Mouse (Mus musculus) left cerebral cortex, postnatal 36 days (tissue): ENCODE measurements around the gene Anxa2. TPM values are rescaled to one million over a fixed set of nuclear protein-coding genes. Genes with fewer than 3 reads are reported as not detected.

Experiments
- DNase-seq, 2 experiments: peaks; one replicate each; pipeline ENCODE4 v3.0.0; 2021 to 2022; ENCODE audit warnings: low spot score in 2 of 2, mixed read lengths in 1 of 2
- intact Hi-C: fragments of 180-260 bp; cut with DNase I; formaldehyde crosslinking; loops from one replicate; pipeline ENCODE4 v1.15.1; 2025
- microRNA-seq: library from miRNA; unstranded; fragments of <30 nt; microRNA quantifications from one replicate; pipeline ENCODE4 v1.2.0, GENCODE M21; 2022
- total RNA-seq, 2 experiments: library from RNA; stranded (reverse); gene quantifications; 2 replicates each; pipeline ENCODE4 v1.2.3; 2021

Gene Anxa2
- total RNA-seq, 2 experiments from 2014 or later: 9.5 to 14.3 TPM

GRCm38 (mm10) chr9:69502504-69502903 is 49.1 kb downstream of the Anxa2 start:
- intact Hi-C loops: no loop called here
- peak; percentile 35 to 67 for DNase-seq

- intact Hi-C loops: loop anchor here (2.0 to 5.0 kb wide), 3 partner anchors 117 to 479 kb away; partner anchors contain the start of gene Foxb1
- DNase-seq: no peak
Observed at GRCm38 (mm10) chr9:69505611-69506010, 52.2 kb downstream of the Anxa2 start.

- no peak for DNase-seq
- intact Hi-C loops: loop anchor here (2.0 to 5.0 kb wide), 3 partner anchors 115 to 478 kb away; partner anchors contain the start of gene Foxb1
Observed at GRCm38 (mm10) chr9:69507206-69507605, 53.8 kb downstream of the Anxa2 start.

GRCm38 (mm10) chr9:69508016-69508415 is 54.6 kb downstream of the Anxa2 start:
- intact Hi-C loops: loop anchor here (5.0 kb wide), 2 partner anchors 114 to 254 kb away; partner anchors contain the start of gene Foxb1
- DNase-seq: no peak

- intact Hi-C loops: no loop called here
- no peak for DNase-seq
Observed at GRCm38 (mm10) chr9:69511881-69512590, 58.6 kb downstream of the Anxa2 start.

- intact Hi-C loops: no loop called here
- no peak for DNase-seq
Observed at GRCm38 (mm10) chr9:69512726-69513125, 59.3 kb downstream of the Anxa2 start.

- DNase-seq: no peak
- intact Hi-C loops: no loop called here
Observed at GRCm38 (mm10) chr9:69514206-69514605, 60.8 kb downstream of the Anxa2 start.

GRCm38 (mm10) chr9:69515416-69515815 is 62.0 kb downstream of the Anxa2 start:
- intact Hi-C loops: no loop called here
- no peak for DNase-seq

GRCm38 (mm10) chr9:69517387-69518035 is 64.1 kb downstream of the Anxa2 start:
- intact Hi-C loops: no loop called here

More at GRCm38 (mm10) chr9:69517387-69518035, 64.1 kb downstream of the Anxa2 start:
- peak; percentile 62 to 75 for DNase-seq

Small RNA genes lying within 50 kb of the gene (microRNA-seq; reads per million reads assigned to microRNA genes)
- not detected for gene Mir3109

Other genes with a start within 250 kb of the Anxa2 start
- 10 to 100 TPM in 1 of 2 experiments, 1 to 10 TPM in 1; 8.7 to 12.0 TPM for gene Ice2, start 55.7 kb upstream of the Anxa2 start, total RNA-seq